Mouse (Mus musculus): ENCODE measurements at regions not wholly inside any gene's neighbourhood (a gene's known extent, or its start where the extent isn't known, plus 50 kb on each side); places are given as distances from the start of the nearest gene placed in this dataset.
A peak's percentile ranks its signal among the peaks of the same experiment; 100 is the strongest.

- no peaks in the 10 kb centered on the region for H3K36me3 ChIP-seq (ENCODE audit: control insufficient read depth, insufficient read depth, low read length)
- no peak for ATAC-seq
- H3K4me1 ChIP-seq (ENCODE audit: control insufficient read depth, insufficient read depth, low read depth, low read length): no peaks in the 10 kb centered on the region
- H3K9me3 ChIP-seq (ENCODE audit: control insufficient read depth, low read length): no peaks in the 10 kb centered on the region
- no peak overlapping the region for H3K9ac ChIP-seq (ENCODE audit: low read depth, low read length)
- no peaks in the 10 kb centered on the region for H3K27me3 ChIP-seq (replicated peaks; ENCODE audit: control insufficient read depth, insufficient read depth, low read length)
- H3K4me2 ChIP-seq (ENCODE audit: low read length): no peak overlapping the region
- WGBS: 29% methylated on average over 2 of the region's 2 CpGs
- H3K4me3 ChIP-seq (ENCODE audit: low read length): no peak overlapping the region
- H3K27ac ChIP-seq (ENCODE audit: low read depth, low read length): no peak overlapping the region
These were observed 509.4 kb upstream of the Intu start for GRCm38 (mm10) chr3:40021682-40022081.

GRCm38 (mm10) chr3:40027713-40028112 lies 503.4 kb upstream of the Intu start:
- ATAC-seq: no peak
- H3K9me3 ChIP-seq (ENCODE audit: control insufficient read depth, low read length): no peaks in the 10 kb centered on the region
- H3K4me3 ChIP-seq (ENCODE audit: low read length): no peak overlapping the region
- H3K36me3 ChIP-seq (ENCODE audit: control insufficient read depth, insufficient read depth, low read length): no peaks in the 10 kb centered on the region
- no peak overlapping the region for H3K27ac ChIP-seq (ENCODE audit: low read depth, low read length)
- no peaks in the 10 kb centered on the region for H3K27me3 ChIP-seq (replicated peaks; ENCODE audit: control insufficient read depth, insufficient read depth, low read length)
- no peaks in the 10 kb centered on the region for H3K4me1 ChIP-seq (ENCODE audit: control insufficient read depth, insufficient read depth, low read depth, low read length)
- no peak overlapping the region for H3K4me2 ChIP-seq (ENCODE audit: low read length)
- H3K9ac ChIP-seq (ENCODE audit: low read depth, low read length): no peak overlapping the region

GRCm38 (mm10) chr3:40036177-40036576 lies 494.9 kb upstream of the Intu start:
- no peaks in the 10 kb centered on the region for H3K9me3 ChIP-seq (ENCODE audit: control insufficient read depth, low read length)
- 69% methylated on average over 2 of the region's 2 CpGs for WGBS
- H3K4me1 ChIP-seq (ENCODE audit: control insufficient read depth, insufficient read depth, low read depth, low read length): no peaks in the 10 kb centered on the region
- no peak; the same call in 1 of the 2 replicates for ATAC-seq
- H3K4me3 ChIP-seq (ENCODE audit: low read length): no peak overlapping the region
- H3K27me3 ChIP-seq (replicated peaks; ENCODE audit: control insufficient read depth, insufficient read depth, low read length): no peaks in the 10 kb centered on the region
- H3K36me3 ChIP-seq (ENCODE audit: control insufficient read depth, insufficient read depth, low read length): no peaks in the 10 kb centered on the region
- H3K27ac ChIP-seq (ENCODE audit: low read depth, low read length): no peak overlapping the region
- H3K4me2 ChIP-seq (ENCODE audit: low read length): no peak overlapping the region
- no peak overlapping the region for H3K9ac ChIP-seq (ENCODE audit: low read depth, low read length)

- Histone ChIP-seq H3K9me3 (ENCODE audit: control insufficient read depth, low read length) (no peaks in the 10 kb centered on the region), H3K4me3 (ENCODE audit: low read length) (no peak overlapping the region), H3K27me3 (replicated peaks; ENCODE audit: control insufficient read depth, insufficient read depth, low read length) (no peaks in the 10 kb centered on the region), H3K36me3 (ENCODE audit: control insufficient read depth, insufficient read depth, low read length) (no peaks in the 10 kb centered on the region), H3K4me2 (ENCODE audit: low read length) (no peak overlapping the region), H3K4me1 (ENCODE audit: control insufficient read depth, insufficient read depth, low read depth, low read length) (no peaks in the 10 kb centered on the region), H3K9ac (ENCODE audit: low read depth, low read length) (no peak overlapping the region), H3K27ac (ENCODE audit: low read depth, low read length) (no peak overlapping the region)
- ATAC-seq: no peak
- 72% methylated on average over 4 of the region's 4 CpGs for WGBS
These were observed 481.4 kb upstream of the Intu start for GRCm38 (mm10) chr3:40049721-40050120.

GRCm38 (mm10) chr3:40058281-40058680 lies 472.8 kb upstream of the Intu start:
- Histone ChIP-seq H3K27ac (ENCODE audit: low read depth, low read length) (no peak overlapping the region), H3K9ac (ENCODE audit: low read depth, low read length) (no peak overlapping the region), H3K9me3 (ENCODE audit: control insufficient read depth, low read length) (no peaks in the 10 kb centered on the region), H3K27me3 (replicated peaks; ENCODE audit: control insufficient read depth, insufficient read depth, low read length) (no peaks in the 10 kb centered on the region), H3K36me3 (ENCODE audit: control insufficient read depth, insufficient read depth, low read length) (no peaks in the 10 kb centered on the region), H3K4me3 (ENCODE audit: low read length) (no peak overlapping the region), H3K4me1 (ENCODE audit: control insufficient read depth, insufficient read depth, low read depth, low read length) (no peaks in the 10 kb centered on the region), H3K4me2 (ENCODE audit: low read length) (no peak overlapping the region)
- no peak for ATAC-seq
- 64% methylated on average over 5 of the region's 5 CpGs for WGBS

GRCm38 (mm10) chr3:40058719-40059420 lies 472.2 kb upstream of the Intu start:
- H3K4me3 ChIP-seq (ENCODE audit: low read length): no peak overlapping the region
- H3K4me2 ChIP-seq (ENCODE audit: low read length): peak overlapping the region; percentile 8; the same call in 1 of the 2 replicates
- ATAC-seq: no peak
- H3K27ac ChIP-seq (ENCODE audit: low read depth, low read length): no peak overlapping the region
- H3K4me1 ChIP-seq (ENCODE audit: control insufficient read depth, insufficient read depth, low read depth, low read length): no peaks in the 10 kb centered on the region
- H3K36me3 ChIP-seq (ENCODE audit: control insufficient read depth, insufficient read depth, low read length): no peaks in the 10 kb centered on the region
- no peak overlapping the region for H3K9ac ChIP-seq (ENCODE audit: low read depth, low read length)
- WGBS: 67% methylated on average over 16 of the region's 16 CpGs
- no peaks in the 10 kb centered on the region for H3K9me3 ChIP-seq (ENCODE audit: control insufficient read depth, low read length)
- no peaks in the 10 kb centered on the region for H3K27me3 ChIP-seq (replicated peaks; ENCODE audit: control insufficient read depth, insufficient read depth, low read length)

- Histone ChIP-seq H3K4me3 (ENCODE audit: low read length) (no peak overlapping the region), H3K36me3 (ENCODE audit: control insufficient read depth, insufficient read depth, low read length) (no peaks in the 10 kb centered on the region), H3K27ac (ENCODE audit: low read depth, low read length) (no peak overlapping the region), H3K9me3 (ENCODE audit: control insufficient read depth, low read length) (no peaks in the 10 kb centered on the region), H3K27me3 (replicated peaks; ENCODE audit: control insufficient read depth, insufficient read depth, low read length) (no peaks in the 10 kb centered on the region), H3K9ac (ENCODE audit: low read depth, low read length) (no peak overlapping the region), H3K4me2 (ENCODE audit: low read length) (no peak overlapping the region), H3K4me1 (ENCODE audit: control insufficient read depth, insufficient read depth, low read depth, low read length) (no peaks in the 10 kb centered on the region)
- 12% methylated on average over 8 of the region's 8 CpGs for WGBS
- peak; percentile 94 for ATAC-seq
These were observed 460.9 kb upstream of the Intu start for GRCm38 (mm10) chr3:40070137-40070667.

GRCm38 (mm10) chr3:40076824-40077223 lies 454.3 kb upstream of the Intu start:
- no peaks in the 10 kb centered on the region for H3K36me3 ChIP-seq (ENCODE audit: control insufficient read depth, insufficient read depth, low read length)
- H3K9me3 ChIP-seq (ENCODE audit: control insufficient read depth, low read length): no peaks in the 10 kb centered on the region
- H3K4me3 ChIP-seq (ENCODE audit: low read length): no peak overlapping the region
- 50% methylated on average over 4 of the region's 4 CpGs for WGBS
- ATAC-seq: peak; percentile 45
- H3K27me3 ChIP-seq (replicated peaks; ENCODE audit: control insufficient read depth, insufficient read depth, low read length): no peaks in the 10 kb centered on the region
- H3K27ac ChIP-seq (ENCODE audit: low read depth, low read length): no peak overlapping the region
- no peak overlapping the region for H3K4me2 ChIP-seq (ENCODE audit: low read length)
- H3K4me1 ChIP-seq (ENCODE audit: control insufficient read depth, insufficient read depth, low read depth, low read length): no peaks in the 10 kb centered on the region
- H3K9ac ChIP-seq (ENCODE audit: low read depth, low read length): no peak overlapping the region

GRCm38 (mm10) chr3:40085116-40085515 lies 446.0 kb upstream of the Intu start:
- Histone ChIP-seq H3K4me1 (ENCODE audit: control insufficient read depth, insufficient read depth, low read depth, low read length) (no peaks in the 10 kb centered on the region), H3K9ac (ENCODE audit: low read depth, low read length) (no peak overlapping the region), H3K36me3 (ENCODE audit: control insufficient read depth, insufficient read depth, low read length) (no peaks in the 10 kb centered on the region), H3K27me3 (replicated peaks; ENCODE audit: control insufficient read depth, insufficient read depth, low read length) (no peaks in the 10 kb centered on the region), H3K4me2 (ENCODE audit: low read length) (no peak overlapping the region), H3K27ac (ENCODE audit: low read depth, low read length) (no peak overlapping the region), H3K9me3 (ENCODE audit: control insufficient read depth, low read length) (no peaks in the 10 kb centered on the region), H3K4me3 (ENCODE audit: low read length) (no peak overlapping the region)
- ATAC-seq: no peak
- 85% methylated on average over 2 of the region's 2 CpGs for WGBS

All from hindbrain, embryonic 16.5 days (tissue).